Mouse (Mus musculus) E14TG2a.4 (cell line): ENCODE measurements at regions not wholly inside any gene's neighbourhood (a gene's known extent, or its start where the extent isn't known, plus 50 kb on each side); places are given as distances from the start of the nearest gene placed in this dataset.

ENCODE experiments used
- CTCF ChIP-seq: conservative IDR thresholded peaks from 2 replicates; pipeline ENCODE4 v1.5.1; 2014; ENCODE audit warnings: low read length
- NANOG ChIP-seq: IDR thresholded peaks from 2 replicates; pipeline ENCODE4 v1.6.1; 2014; ENCODE audit warnings: borderline replicate concordance, low read length, mixed read lengths

DNA sequence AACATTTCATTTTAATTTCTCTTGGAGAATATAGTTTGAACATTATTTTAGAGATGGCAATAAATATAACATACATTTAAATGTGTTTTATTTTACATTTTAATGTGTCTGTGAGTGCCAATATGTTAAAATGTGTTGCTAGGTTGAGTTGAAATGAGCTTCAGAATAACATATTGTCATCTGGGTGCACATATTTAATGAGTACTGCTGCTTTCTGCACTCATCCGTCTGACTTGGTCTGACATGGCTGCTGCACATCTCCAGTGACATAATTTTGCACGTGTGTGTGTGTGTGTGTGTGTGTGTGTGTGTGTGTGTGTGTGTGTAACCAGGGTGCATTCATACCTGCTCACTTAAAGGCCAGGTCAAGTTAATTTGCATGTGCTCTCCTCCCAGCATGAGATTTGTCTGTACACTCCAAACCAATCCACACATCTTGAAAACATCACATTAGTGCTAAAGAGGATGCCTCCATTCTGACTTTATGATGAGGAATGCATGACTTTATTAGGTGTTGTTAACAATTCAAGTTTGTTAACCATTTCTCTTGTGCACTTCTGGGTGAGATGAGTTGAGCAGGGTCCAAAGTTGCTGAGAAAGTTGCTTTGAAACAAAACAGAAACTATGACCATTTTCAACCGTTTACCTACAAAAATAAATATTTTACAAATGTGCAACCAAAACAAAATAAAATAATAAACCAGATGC, 334.6 kb downstream of the C1d start:
- TF ChIP-seq CTCF (no peak), NANOG (no peak)
